Mouse (Mus musculus) kidney, postnatal 10 days (tissue): ENCODE results near the gene Gm6760.

Experiments used
- DNase-seq: peaks from one replicate; pipeline ENCODE4 v3.0.0; 2021; ENCODE audit warnings: mixed read lengths

Gm6760 gene

GRCm38 (mm10) chrX:64152098-64152497 lies at the start of gene Gm6760:
TSS of gene Gm6760 (minus strand) at chrX:64152198.
- no peak for DNase-seq

GRCm38 (mm10) chrX:64181246-64181645 lies 29.2 kb upstream of the Gm6760 start:
- DNase-seq, result no peak

GRCm38 (mm10) chrX:64173248-64173647 lies 21.2 kb upstream of the Gm6760 start, which contains the start of gene 3830417A13Rik:
TSS of gene 3830417A13Rik (plus strand) at chrX:64173548.
- DNase-seq, result no peak
